Mouse (Mus musculus): Measurements from ENCODE around the gene Rpl3. TPM values are rescaled to one million over a fixed set of nuclear protein-coding genes. Genes with fewer than 3 reads are reported as not detected.
A peak's percentile ranks its signal among the peaks of the same experiment; 100 is the strongest.

Gene Rpl3
- polyA plus RNA-seq, 1 experiment from 2014 or later, result 633 TPM

- Histone ChIP-seq H3K4me3 (ENCODE audit: low read depth, low read length) (no peak overlapping the region), H3K9me3 (ENCODE audit: control insufficient read depth, low read length) (no peaks in the 10 kb centered on the region), H3K4me1 (ENCODE audit: control insufficient read depth, insufficient read depth, low read length) (no peaks in the 10 kb centered on the region), H3K4me2 (ENCODE audit: low read depth, low read length) (no peak overlapping the region), H3K36me3 (ENCODE audit: control insufficient read depth, insufficient read depth, low read length) (no peaks in the 10 kb centered on the region), H3K27me3 (ENCODE audit: control insufficient read depth, insufficient read depth, low read length) (no peaks in the 10 kb centered on the region), H3K27ac (ENCODE audit: low read depth, low read length) (no peak overlapping the region), H3K9ac (replicated peaks; ENCODE audit: low read depth, low read length) (no peak overlapping the region)
- WGBS, result 92% methylated on average over 10 of the region's 10 CpGs
- no peak for ATAC-seq (ENCODE audit: low read depth)
Observed at GRCm38 (mm10) chr15:80030399-80030798, 61.3 kb downstream of the Rpl3 start.

GRCm38 (mm10) chr15:80028862-80029261, 62.8 kb downstream of the Rpl3 start:
- Histone ChIP-seq H3K27ac (ENCODE audit: low read depth, low read length) (no peak overlapping the region), H3K4me3 (ENCODE audit: low read depth, low read length) (no peak overlapping the region), H3K27me3 (ENCODE audit: control insufficient read depth, insufficient read depth, low read length) (no peaks in the 10 kb centered on the region), H3K4me2 (ENCODE audit: low read depth, low read length) (no peak overlapping the region), H3K9ac (replicated peaks; ENCODE audit: low read depth, low read length) (no peak overlapping the region), H3K4me1 (ENCODE audit: control insufficient read depth, insufficient read depth, low read length) (no peaks in the 10 kb centered on the region), H3K9me3 (ENCODE audit: control insufficient read depth, low read length) (no peaks in the 10 kb centered on the region), H3K36me3 (ENCODE audit: control insufficient read depth, insufficient read depth, low read length) (no peaks in the 10 kb centered on the region)
- 80% methylated on average over 5 of the region's 5 CpGs for WGBS
- ATAC-seq (ENCODE audit: low read depth), result no peak

Small RNA genes lying within 50 kb of the gene (microRNA-seq; reads per million reads assigned to microRNA genes)
- gene Snord43, result 41.3 reads per million, percentile 32 among the genes with 10 or more reads in this experiment

Other genes with a start within 250 kb of the Rpl3 start
- gene Apobec3, start 200.2 kb downstream of the Rpl3 start, polyA plus RNA-seq (2014; fragmentation: Nextera tagmentation; extraction: Ambion mirVana), result 2.3 and 6.0 TPM in 2 replicates
- gene Cbx7, start 120.7 kb downstream of the Rpl3 start, polyA plus RNA-seq (2014; fragmentation: Nextera tagmentation; extraction: Ambion mirVana), result 4.3 and 5.0 TPM in 2 replicates
- gene Pdgfb, start 76.9 kb downstream of the Rpl3 start, polyA plus RNA-seq (2014; fragmentation: Nextera tagmentation; extraction: Ambion mirVana), result 4.5 and 5.0 TPM in 2 replicates
- gene Syngr1, start 534 bp downstream of the Rpl3 start, polyA plus RNA-seq (2014; fragmentation: Nextera tagmentation; extraction: Ambion mirVana), result 27.3 and 30.3 TPM in 2 replicates
- 30.1 and 36.6 TPM in 2 replicates for gene Tab1, start 41.3 kb upstream of the Rpl3 start, polyA plus RNA-seq (2014; fragmentation: Nextera tagmentation; extraction: Ambion mirVana)
- 24.2 and 25.7 TPM in 2 replicates for gene Mgat3, start 81.9 kb upstream of the Rpl3 start, polyA plus RNA-seq (2014; fragmentation: Nextera tagmentation; extraction: Ambion mirVana)
- 35.8 and 41.5 TPM in 2 replicates for gene Mief1, start 142.2 kb upstream of the Rpl3 start, polyA plus RNA-seq (2014; fragmentation: Nextera tagmentation; extraction: Ambion mirVana)
- not detected in 2 replicates for gene AC140267.1, start 144.0 kb upstream of the Rpl3 start, polyA plus RNA-seq (2014; fragmentation: Nextera tagmentation; extraction: Ambion mirVana)
- 110 and 112 TPM in 2 replicates for gene Atf4, start 163.3 kb upstream of the Rpl3 start, polyA plus RNA-seq (2014; fragmentation: Nextera tagmentation; extraction: Ambion mirVana)
- 74.5 and 84.0 TPM in 2 replicates for gene Rps19bp1, start 172.4 kb upstream of the Rpl3 start, polyA plus RNA-seq (2014; fragmentation: Nextera tagmentation; extraction: Ambion mirVana)
- gene Cacna1i, start 195.4 kb upstream of the Rpl3 start, polyA plus RNA-seq (2014; fragmentation: Nextera tagmentation; extraction: Ambion mirVana), result 0.71 and 0.95 TPM in 2 replicates

Measured in neural tube, embryonic 14.5 days (tissue).